Mouse (Mus musculus) kidney, embryonic 14.5 days (tissue): ENCODE results near the gene Cacna1d. TPM values are rescaled to one million over a fixed set of nuclear protein-coding genes. Genes with fewer than 3 reads are reported as not detected.

ENCODE experiments used
- ATAC-seq: fragments of 200-750 bp; cut with Nextera tagmentation; 2 replicates; pipeline ENCODE4 v1.8.0; 2017; ENCODE audit warnings: moderate number of reproducible peaks, mild to moderate bottlenecking, moderate TSS enrichment, moderate library complexity; ENCODE audit not compliant: low FRiP score, low TSS enrichment
- H3K27ac ChIP-seq: fragments of 300-500 bp; sonication (generic); 2 replicates; pipeline ENCODE4 v1.5.1; 2014; ENCODE audit warnings: low read depth, mild to moderate bottlenecking, low read length, moderate library complexity, mixed read lengths
- H3K27me3 ChIP-seq: fragments of 300-500 bp; sonication (generic); 2 replicates; pipeline ENCODE4 v1.6.1; 2014; ENCODE audit warnings: mild to moderate bottlenecking, low read length; ENCODE audit not compliant: control insufficient read depth, insufficient read depth
- H3K36me3 ChIP-seq: fragments of 300-500 bp; sonication (generic); 2 replicates; pipeline ENCODE4 v1.6.1; 2014; ENCODE audit warnings: low read length, mixed read lengths; ENCODE audit not compliant: control insufficient read depth, insufficient read depth
- H3K4me1 ChIP-seq: fragments of 300-500 bp; sonication (generic); 2 replicates; pipeline ENCODE4 v1.6.1; 2014; ENCODE audit warnings: low read length, mixed read lengths; ENCODE audit not compliant: control insufficient read depth, insufficient read depth
- H3K4me2 ChIP-seq: fragments of 300-500 bp; sonication (generic); replicated peaks from 2 replicates; pipeline ENCODE4 v1.6.1; 2014; ENCODE audit warnings: low read depth, mild to moderate bottlenecking, low read length
- H3K4me3 ChIP-seq: fragments of 300-500 bp; sonication (generic); 2 replicates; pipeline ENCODE4 v1.5.1; 2014; ENCODE audit warnings: mild to moderate bottlenecking, low read length
- H3K9ac ChIP-seq: fragments of 300-500 bp; sonication (generic); 2 replicates; pipeline ENCODE4 v1.6.1; 2014; ENCODE audit warnings: low read depth, mild to moderate bottlenecking, low read length, moderate library complexity
- H3K9me3 ChIP-seq: fragments of 300-500 bp; sonication (generic); 2 replicates; pipeline ENCODE4 v1.6.1; 2016; ENCODE audit warnings: low read length; ENCODE audit not compliant: control insufficient read depth
- WGBS: fragments of 180-500 bp; shearing (Covaris S2); extraction: QIAGEN DNeasy Blood & Tissue Kit; methylation state at CpG from one replicate; pipeline ENCODE4 v1.1.7; 2014; 5-methylcytosine and 5-hydroxymethylcytosine counted together
- polyA plus RNA-seq: library from polyadenylated mRNA; unstranded; fragments of >200 nt; fragmentation: Nextera tagmentation; extraction: Ambion mirVana; gene quantifications from 2 replicates; pipeline ENCODE4 v1.2.1, GENCODE M21; 2014

Cacna1d gene
- polyA plus RNA-seq, 1 experiment from 2014 or later, result 5.1 TPM

DNA sequence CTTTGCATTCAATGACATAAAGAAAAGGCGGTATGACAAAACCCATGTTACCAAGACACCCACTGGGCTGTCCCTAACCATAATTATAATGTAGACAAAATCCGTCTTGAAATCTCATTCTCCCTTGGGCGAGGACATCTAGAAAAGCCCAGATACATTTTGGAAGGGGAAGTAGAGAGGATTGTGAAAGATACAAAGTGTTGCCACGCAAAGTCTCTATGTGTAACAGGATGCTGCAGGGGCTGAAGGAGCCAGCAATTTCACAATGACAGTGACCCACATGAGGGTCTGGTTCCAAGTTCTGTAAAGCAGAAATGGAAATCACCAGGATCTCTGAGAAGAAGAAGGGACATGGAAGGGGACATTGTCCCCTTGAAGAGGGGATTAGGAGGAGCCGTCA lies 55.9 kb downstream of the Cacna1d start:
- WGBS, result 90% methylated on average over 5 of the region's 5 CpGs
- H3K4me2 ChIP-seq, result no peak overlapping the region
- no peaks in the 10 kb centered on the region for H3K27me3 ChIP-seq
- H3K9ac ChIP-seq, result no peak overlapping the region
- H3K36me3 ChIP-seq, result no peaks in the 10 kb centered on the region
- H3K4me1 ChIP-seq, result no peaks in the 10 kb centered on the region
- no peak overlapping the region for H3K4me3 ChIP-seq
- ATAC-seq, result no peak
- H3K9me3 ChIP-seq, result no peaks in the 10 kb centered on the region
- H3K27ac ChIP-seq, result no peak overlapping the region

DNA sequence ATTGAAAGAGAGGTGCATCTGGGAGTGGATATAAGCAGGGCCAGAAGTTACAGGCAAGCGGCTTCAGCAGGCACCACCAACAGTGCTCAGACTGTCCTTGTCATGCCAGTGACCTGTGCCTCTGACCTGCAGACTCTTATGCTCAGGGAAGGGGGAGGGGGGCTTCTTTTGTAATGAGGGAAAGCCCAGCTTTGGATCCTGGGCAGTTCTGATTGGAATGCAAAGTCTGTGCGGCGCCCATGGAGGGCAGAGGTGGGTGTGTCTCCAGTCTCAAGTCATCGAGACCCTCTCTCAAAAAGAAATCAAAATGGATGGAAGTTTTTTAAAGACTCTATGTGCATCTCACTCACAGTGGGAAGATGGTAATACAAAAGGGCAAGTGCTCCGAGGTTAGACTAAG lies 60.8 kb downstream of the Cacna1d start:
- Histone ChIP-seq H3K4me1 (0 out of 2 replicates have a peak, but pooled peaks cover 1% of the 10 kb centered on the region), H3K36me3 (no peaks in the 10 kb centered on the region), H3K27ac (no peak overlapping the region), H3K4me2 (no peak overlapping the region), H3K27me3 (no peaks in the 10 kb centered on the region), H3K9ac (no peak overlapping the region), H3K9me3 (no peaks in the 10 kb centered on the region), H3K4me3 (no peak overlapping the region)
- 74% methylated on average over 5 of the region's 5 CpGs for WGBS
- no peak for ATAC-seq

DNA sequence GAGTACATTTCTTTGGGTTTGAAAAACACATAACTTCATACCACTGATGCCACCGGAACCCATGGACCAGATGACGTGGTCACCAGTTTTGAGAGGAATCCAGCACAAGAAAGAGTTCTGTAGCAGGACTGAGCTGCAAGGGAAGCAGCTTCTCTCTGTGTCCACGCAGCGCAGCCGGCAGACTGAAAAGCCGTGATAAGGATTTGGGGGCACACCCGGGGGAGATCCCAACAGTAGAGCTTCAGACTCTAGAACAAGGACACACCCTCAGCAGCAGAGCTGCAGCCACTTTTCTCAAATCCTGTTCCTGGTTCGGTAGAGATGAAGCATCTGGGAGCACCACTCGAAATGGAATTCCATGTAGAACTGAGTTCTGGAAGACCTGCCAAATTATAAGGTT lies 61.2 kb downstream of the Cacna1d start:
- no peak overlapping the region for H3K9ac ChIP-seq
- no peak overlapping the region for H3K4me2 ChIP-seq
- H3K9me3 ChIP-seq, result no peaks in the 10 kb centered on the region
- H3K27me3 ChIP-seq, result no peaks in the 10 kb centered on the region
- WGBS, result 93% methylated on average over 9 of the region's 9 CpGs
- no peak for ATAC-seq
- 0 out of 2 replicates have a peak, but pooled peaks cover 4% of the 10 kb centered on the region for H3K4me1 ChIP-seq
- no peak overlapping the region for H3K4me3 ChIP-seq
- no peak overlapping the region for H3K27ac ChIP-seq
- H3K36me3 ChIP-seq, result no peaks in the 10 kb centered on the region

DNA sequence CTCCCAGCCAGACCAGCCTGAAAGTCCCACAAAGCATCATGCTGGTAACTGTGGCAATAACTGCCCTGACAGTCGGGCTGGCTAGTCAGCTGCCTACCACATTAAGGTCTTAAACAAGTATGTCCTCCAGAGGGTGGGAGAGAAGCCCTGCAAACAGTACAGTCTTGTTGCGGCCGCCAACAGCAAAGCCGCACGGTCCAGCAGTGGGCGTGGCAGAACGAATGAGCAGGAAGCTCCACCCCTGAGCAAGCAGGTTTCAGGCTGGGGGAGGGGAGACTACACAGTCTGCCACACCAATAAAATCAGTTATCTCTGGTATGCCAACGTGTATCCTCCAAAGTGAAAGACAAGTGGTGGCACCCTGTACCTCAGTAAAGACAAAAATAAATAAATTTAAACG lies 61.6 kb downstream of the Cacna1d start:
- Histone ChIP-seq H3K4me2 (no peak overlapping the region), H3K4me1 (0 out of 2 replicates have a peak, but pooled peaks cover 4% of the 10 kb centered on the region), H3K27ac (no peak overlapping the region), H3K9me3 (no peaks in the 10 kb centered on the region), H3K36me3 (no peaks in the 10 kb centered on the region), H3K4me3 (no peak overlapping the region), H3K27me3 (no peaks in the 10 kb centered on the region), H3K9ac (no peak overlapping the region)
- no peak for ATAC-seq
- WGBS, result 69% methylated on average over 9 of the region's 9 CpGs

DNA sequence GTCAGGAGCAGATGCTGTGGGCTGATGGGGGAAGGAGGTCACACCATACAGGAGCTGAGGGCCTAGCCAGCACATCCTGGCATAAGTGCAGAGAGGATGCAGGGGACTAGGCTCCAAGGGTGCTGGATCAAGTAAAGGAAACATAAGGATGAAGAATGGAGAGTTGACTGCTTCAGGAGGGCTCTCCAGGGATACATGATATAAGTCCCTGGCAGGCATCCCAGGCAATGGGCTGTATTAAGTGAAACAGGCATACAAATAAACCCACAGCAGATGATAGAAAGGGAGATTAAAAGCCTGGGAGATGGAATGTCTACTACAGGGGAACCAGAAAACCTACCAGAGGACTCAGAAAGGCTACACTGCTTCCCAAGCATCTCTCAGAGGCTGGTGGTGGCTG lies 62.5 kb downstream of the Cacna1d start:
- H3K9ac ChIP-seq, result no peak overlapping the region
- H3K9me3 ChIP-seq, result no peaks in the 10 kb centered on the region
- H3K36me3 ChIP-seq, result no peaks in the 10 kb centered on the region
- no peak for ATAC-seq
- H3K27ac ChIP-seq, result no peak overlapping the region
- H3K27me3 ChIP-seq, result no peaks in the 10 kb centered on the region
- no peak overlapping the region for H3K4me2 ChIP-seq
- 0 out of 2 replicates have a peak, but pooled peaks cover 4% of the 10 kb centered on the region for H3K4me1 ChIP-seq
- no peak overlapping the region for H3K4me3 ChIP-seq

DNA sequence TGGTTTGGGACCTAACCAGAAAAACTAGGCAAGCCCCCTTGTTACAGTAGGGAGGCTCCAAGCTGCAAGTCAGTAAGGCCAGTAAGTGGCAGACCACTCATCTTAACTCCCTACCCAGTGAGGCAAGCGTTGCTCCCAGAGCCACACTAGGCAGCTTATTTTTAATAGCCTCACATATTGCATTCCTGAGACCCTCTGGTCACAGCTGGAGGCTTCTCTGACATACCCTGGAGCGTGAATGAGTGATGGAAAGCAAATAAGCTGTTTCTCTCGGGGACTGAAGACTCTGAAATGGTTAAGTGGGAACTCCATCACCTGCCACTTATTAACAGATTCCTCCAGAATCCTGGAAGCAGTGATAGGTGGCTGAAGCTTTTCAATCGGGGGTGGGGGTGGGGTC lies 65.4 kb downstream of the Cacna1d start:
- Histone ChIP-seq H3K9ac (no peak overlapping the region), H3K4me3 (no peak overlapping the region), H3K27me3 (no peaks in the 10 kb centered on the region), H3K4me2 (no peak overlapping the region), H3K36me3 (no peaks in the 10 kb centered on the region), H3K9me3 (no peaks in the 10 kb centered on the region), H3K4me1 (0 out of 2 replicates have a peak, but pooled peaks cover 4% of the 10 kb centered on the region), H3K27ac (no peak overlapping the region)
- ATAC-seq, result no peak
- WGBS, result 34% methylated on average over 4 of the region's 4 CpGs

DNA sequence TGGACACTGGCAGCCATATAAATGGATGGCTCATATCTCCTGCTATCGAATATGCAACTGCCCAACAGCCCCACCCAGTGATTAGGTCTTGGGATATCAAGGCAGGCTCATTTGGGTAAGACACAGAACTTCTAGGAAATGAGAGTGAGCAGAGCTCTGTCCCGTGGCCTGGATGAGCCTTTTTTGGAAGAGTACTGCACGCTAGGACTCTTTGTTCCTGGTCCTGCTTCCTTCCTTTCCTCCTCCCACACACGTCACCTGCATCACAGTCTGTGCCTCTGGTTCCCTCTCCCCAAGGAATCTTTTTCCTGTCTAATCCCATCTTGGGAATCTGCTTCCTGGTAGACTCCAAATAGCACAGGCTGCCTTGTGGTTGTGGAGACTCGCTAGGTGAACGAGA lies 66.1 kb downstream of the Cacna1d start:
- H3K27ac ChIP-seq, result no peak overlapping the region
- WGBS, result 67% methylated on average over 6 of the region's 6 CpGs
- H3K9ac ChIP-seq, result no peak overlapping the region
- no peak overlapping the region for H3K4me2 ChIP-seq
- H3K9me3 ChIP-seq, result no peaks in the 10 kb centered on the region
- H3K36me3 ChIP-seq, result no peaks in the 10 kb centered on the region
- no peaks in the 10 kb centered on the region for H3K27me3 ChIP-seq
- no peak overlapping the region for H3K4me3 ChIP-seq
- 0 out of 2 replicates have a peak, but pooled peaks cover 4% of the 10 kb centered on the region for H3K4me1 ChIP-seq
- ATAC-seq, result no peak

DNA sequence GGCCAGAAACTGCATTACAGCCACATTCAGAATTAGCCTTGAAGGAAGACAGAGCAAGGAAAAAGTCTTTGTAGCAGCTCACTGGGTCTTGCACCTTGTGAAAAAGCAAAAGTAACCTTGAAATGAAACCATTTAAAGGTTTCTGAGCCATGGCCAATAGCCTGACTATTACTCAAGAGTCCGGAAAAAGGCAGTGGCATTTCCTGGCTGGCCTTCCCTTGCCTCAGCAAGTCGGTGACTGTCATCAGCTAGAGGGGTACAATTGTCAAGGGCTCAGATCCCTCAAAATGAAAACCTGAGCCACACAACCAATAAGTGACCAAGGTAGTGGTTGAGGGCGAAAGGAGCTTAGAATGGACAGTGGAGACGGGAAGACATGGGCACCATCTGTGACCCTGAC lies 66.6 kb downstream of the Cacna1d start:
- no peak for ATAC-seq
- Histone ChIP-seq H3K4me3 (no peak overlapping the region), H3K9ac (no peak overlapping the region), H3K27ac (no peak overlapping the region), H3K4me1 (0 out of 2 replicates have a peak, but pooled peaks cover 4% of the 10 kb centered on the region), H3K27me3 (no peaks in the 10 kb centered on the region), H3K36me3 (no peaks in the 10 kb centered on the region), H3K9me3 (no peaks in the 10 kb centered on the region), H3K4me2 (no peak overlapping the region)
- 89% methylated on average over 4 of the region's 4 CpGs for WGBS

DNA sequence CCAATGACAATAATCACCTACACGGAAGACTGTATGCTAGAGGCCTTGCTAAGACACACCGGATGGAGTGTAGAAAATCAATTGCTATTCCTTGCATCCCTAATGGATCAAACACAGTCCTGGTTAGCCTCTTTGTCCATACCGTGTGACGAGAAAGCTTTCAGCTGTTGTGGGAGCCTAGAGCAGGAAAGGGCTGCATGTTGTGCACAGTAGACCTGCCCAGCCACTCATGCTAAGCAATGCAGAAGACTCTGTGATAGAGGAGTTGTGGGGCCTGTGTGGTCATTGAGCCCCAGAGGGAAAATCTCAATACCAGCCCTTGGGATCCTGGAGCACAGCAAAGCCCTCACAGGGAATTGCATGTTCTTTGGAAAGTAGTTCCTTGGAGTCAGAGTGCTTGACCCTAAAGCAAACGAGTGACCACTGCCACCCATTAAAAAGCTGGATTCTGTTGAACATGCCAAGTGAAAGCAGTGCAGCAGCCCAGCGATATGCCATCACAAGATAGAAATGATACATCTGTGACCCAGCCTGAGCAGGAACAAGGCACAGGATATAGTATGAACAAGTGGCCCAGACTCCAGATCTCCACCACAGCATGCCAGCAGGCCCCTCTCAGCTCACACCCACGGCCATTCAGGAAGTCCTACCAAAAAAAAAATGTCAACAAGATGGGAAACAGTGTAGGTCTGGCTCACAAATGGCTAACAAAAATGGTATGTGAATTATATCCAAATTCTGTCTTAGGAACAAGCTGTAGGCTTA lies 68.7 kb downstream of the Cacna1d start:
- Histone ChIP-seq H3K27ac (no peak overlapping the region), H3K4me3 (no peak overlapping the region), H3K9me3 (no peaks in the 10 kb centered on the region), H3K9ac (no peak overlapping the region), H3K4me1 (0 out of 2 replicates have a peak, but pooled peaks cover 4% of the 10 kb centered on the region), H3K36me3 (no peaks in the 10 kb centered on the region), H3K4me2 (no peak overlapping the region), H3K27me3 (no peaks in the 10 kb centered on the region)
- no peak for ATAC-seq
- WGBS, result 85% methylated on average over 7 of the region's 7 CpGs
